Mouse (Mus musculus) adrenal gland (tissue): Measurements from ENCODE around the gene Retsat.

Experiments used
- intact Hi-C: fragments of 180-260 bp; cut with DNase I; formaldehyde crosslinking; loops from one replicate; pipeline ENCODE4 v1.15.1; 2025
- long read RNA-seq, 2 experiments: library from polyadenylated mRNA; unstranded; transcript quantifications; one replicate each; pipeline ENCODE4 v2.0.0; 2020; ENCODE audit warnings: borderline replicate concordance in 1 of 2; ENCODE audit not compliant: insufficient replicate concordance in 1 of 2

Gene Retsat
- long read RNA-seq, experiment 1, transcript Retsat-201 (11 exons, 3,027 nt): major isoform, 61 of 71 reads
- long read RNA-seq, experiment 1, partial matches to known transcripts: 2 of 71 reads
- long read RNA-seq, experiment 1, other reads (novel, unspliced or antisense): 8 of 71 reads
- long read RNA-seq, experiment 2, transcript Retsat-201 (11 exons, 3,027 nt): major isoform, 61 of 64 reads
- long read RNA-seq, experiment 2, partial matches to known transcripts: 3 of 64 reads
- long read RNA-seq, experiment 2, other reads (novel, unspliced or antisense): 0 of 64 reads

- intact Hi-C loops: no loop called here
These were observed at the start of gene Retsat, which contains the start of gene Elmod3 for GRCm38 (mm10) chr6:72597956-72598753. Retsat (plus strand) TSS chr6:72598475. Elmod3 (minus strand) TSS chr6:72598413.

- intact Hi-C loops: no loop called here
These were observed 49.2 kb upstream of the Retsat start for GRCm38 (mm10) chr6:72549041-72549580.

- intact Hi-C loops: no loop called here
These were observed 48.2 kb upstream of the Retsat start for GRCm38 (mm10) chr6:72550025-72550424.

GRCm38 (mm10) chr6:72550503-72551100 lies 47.7 kb upstream of the Retsat start:
- intact Hi-C loops: no loop called here

- intact Hi-C loops: no loop called here
These were observed 45.9 kb upstream of the Retsat start for GRCm38 (mm10) chr6:72552171-72553078.

- intact Hi-C loops: no loop called here
These were observed 45.2 kb upstream of the Retsat start for GRCm38 (mm10) chr6:72553079-72553412.

- intact Hi-C loops: no loop called here
These were observed 37.5 kb upstream of the Retsat start for GRCm38 (mm10) chr6:72560801-72561200.

- intact Hi-C loops: no loop called here
These were observed 35.8 kb upstream of the Retsat start for GRCm38 (mm10) chr6:72562486-72562885.

- intact Hi-C loops: no loop called here
These were observed 35.4 kb upstream of the Retsat start for GRCm38 (mm10) chr6:72562894-72563293.

- intact Hi-C loops: no loop called here
These were observed 32.8 kb upstream of the Retsat start for GRCm38 (mm10) chr6:72565506-72565905.

GRCm38 (mm10) chr6:72566044-72566443 lies 32.2 kb upstream of the Retsat start:
- intact Hi-C loops: loop anchor here (1.0 to 2.0 kb wide), 2 partner anchors 31 to 137 kb away; no protein-coding TSS in a partner anchor

- intact Hi-C loops: loop anchor here (2.0 kb wide), 1 partner anchor 139 kb away; no protein-coding TSS in a partner anchor
These were observed 30.8 kb upstream of the Retsat start for GRCm38 (mm10) chr6:72567508-72567907.

- intact Hi-C loops: no loop called here
These were observed 29.5 kb upstream of the Retsat start for GRCm38 (mm10) chr6:72568736-72569135.

GRCm38 (mm10) chr6:72570644-72571397 lies 27.5 kb upstream of the Retsat start:
- intact Hi-C loops: no loop called here

GRCm38 (mm10) chr6:72571826-72572225 lies 26.4 kb upstream of the Retsat start:
- intact Hi-C loops: no loop called here

GRCm38 (mm10) chr6:72576041-72576440 lies 22.2 kb upstream of the Retsat start:
- intact Hi-C loops: no loop called here

- intact Hi-C loops: no loop called here
These were observed 16.5 kb upstream of the Retsat start for GRCm38 (mm10) chr6:72581625-72582382.

GRCm38 (mm10) chr6:72583211-72583839 lies 14.9 kb upstream of the Retsat start:
- intact Hi-C loops: no loop called here

- intact Hi-C loops: no loop called here
These were observed 14.1 kb upstream of the Retsat start for GRCm38 (mm10) chr6:72584154-72584553.
